Mouse (Mus musculus): ENCODE data around the gene Ephb1. TPM values are rescaled to one million over a fixed set of nuclear protein-coding genes. Genes with fewer than 3 reads are reported as not detected.
A peak's percentile ranks its signal among the peaks of the same experiment; 100 is the strongest.

Gene Ephb1
- total RNA-seq, 4 experiments from 2014 or later, result 0.32 to 0.75 (median 0.51) TPM

- DNase-seq (ENCODE audit: low spot score in 2 of 2), result no peak
Observed at GRCm38 (mm10) chr9:102306645-102307415, 47.7 kb downstream of the Ephb1 start.

GRCm38 (mm10) chr9:102305432-102306100 is 48.9 kb downstream of the Ephb1 start:
- no peak for DNase-seq (ENCODE audit: low spot score in 2 of 2)

- no peak for DNase-seq (ENCODE audit: low spot score in 2 of 2)
Observed at GRCm38 (mm10) chr9:102304796-102305195, 49.7 kb downstream of the Ephb1 start.

- DNase-seq (ENCODE audit: low spot score in 2 of 2), result no peak
Observed at GRCm38 (mm10) chr9:102303882-102304281, 50.6 kb downstream of the Ephb1 start.

- DNase-seq (ENCODE audit: low spot score in 2 of 2), result no peak
Observed at GRCm38 (mm10) chr9:102300985-102301384, 53.5 kb downstream of the Ephb1 start.

- no peak for DNase-seq (ENCODE audit: low spot score in 2 of 2)
Observed at GRCm38 (mm10) chr9:102298741-102299140, 55.8 kb downstream of the Ephb1 start.

GRCm38 (mm10) chr9:102297986-102298385 is 56.5 kb downstream of the Ephb1 start:
- DNase-seq (ENCODE audit: low spot score in 2 of 2), result no peak

GRCm38 (mm10) chr9:102297176-102297575 is 57.3 kb downstream of the Ephb1 start:
- DNase-seq (ENCODE audit: low spot score in 2 of 2), result no peak

GRCm38 (mm10) chr9:102293605-102294004 is 60.9 kb downstream of the Ephb1 start:
- DNase-seq (ENCODE audit: low spot score in 2 of 2), result no peak

GRCm38 (mm10) chr9:102291230-102291629 is 63.3 kb downstream of the Ephb1 start:
- DNase-seq (ENCODE audit: low spot score in 2 of 2), result no peak

GRCm38 (mm10) chr9:102288356-102288755 is 66.1 kb downstream of the Ephb1 start:
- DNase-seq (ENCODE audit: low spot score in 2 of 2), result no peak

- no peak for DNase-seq (ENCODE audit: low spot score in 2 of 2)
Observed at GRCm38 (mm10) chr9:102275931-102276330, 78.6 kb downstream of the Ephb1 start.

- no peak for DNase-seq (ENCODE audit: low spot score in 2 of 2)
Observed at GRCm38 (mm10) chr9:102274016-102274415, 80.5 kb downstream of the Ephb1 start.

- DNase-seq (ENCODE audit: low spot score in 2 of 2), result no peak
Observed at GRCm38 (mm10) chr9:102273469-102273808, 81.1 kb downstream of the Ephb1 start.

- no peak for DNase-seq (ENCODE audit: low spot score in 2 of 2)
Observed at GRCm38 (mm10) chr9:102272731-102273468, 81.6 kb downstream of the Ephb1 start.

GRCm38 (mm10) chr9:102270496-102270895 is 84.0 kb downstream of the Ephb1 start:
- DNase-seq (ENCODE audit: low spot score in 2 of 2), result no peak

- DNase-seq (ENCODE audit: low spot score in 2 of 2), result peak in 1 of 2 experiments; percentile 15
Observed at GRCm38 (mm10) chr9:102267311-102268027, 87.0 kb downstream of the Ephb1 start.

GRCm38 (mm10) chr9:102263760-102264159 is 90.7 kb downstream of the Ephb1 start:
- DNase-seq (ENCODE audit: low spot score in 2 of 2), result no peak

- DNase-seq (ENCODE audit: low spot score in 2 of 2), result no peak
Observed at GRCm38 (mm10) chr9:102262100-102262501, 92.4 kb downstream of the Ephb1 start.

- DNase-seq (ENCODE audit: low spot score in 2 of 2), result no peak
Observed at GRCm38 (mm10) chr9:102261511-102261910, 93.0 kb downstream of the Ephb1 start.

GRCm38 (mm10) chr9:102256407-102256806 is 98.1 kb downstream of the Ephb1 start:
- no peak for DNase-seq (ENCODE audit: low spot score in 2 of 2)

- DNase-seq (ENCODE audit: low spot score in 2 of 2), result no peak
Observed at GRCm38 (mm10) chr9:102255803-102256202, 98.7 kb downstream of the Ephb1 start.
